Mouse (Mus musculus) liver, adult 10 weeks (tissue): ENCODE data around the gene Pnma3. TPM values are rescaled to one million over a fixed set of nuclear protein-coding genes. Genes with fewer than 3 reads are reported as not detected.

Source experiments
- polyA plus RNA-seq: library from polyadenylated mRNA; stranded (reverse); fragments of 350-450 nt; fragmentation: Illumina TruSeq; extraction: RNeasy Lipid Tissue Mini Kit (QIAGEN cat#74804); gene quantifications from one replicate; pipeline ENCODE4 v1.2.3, GENCODE M21; 2014; ENCODE audit warnings: low read depth, low replicate concordance

Gene Pnma3
- not detected for polyA plus RNA-seq

DNA sequence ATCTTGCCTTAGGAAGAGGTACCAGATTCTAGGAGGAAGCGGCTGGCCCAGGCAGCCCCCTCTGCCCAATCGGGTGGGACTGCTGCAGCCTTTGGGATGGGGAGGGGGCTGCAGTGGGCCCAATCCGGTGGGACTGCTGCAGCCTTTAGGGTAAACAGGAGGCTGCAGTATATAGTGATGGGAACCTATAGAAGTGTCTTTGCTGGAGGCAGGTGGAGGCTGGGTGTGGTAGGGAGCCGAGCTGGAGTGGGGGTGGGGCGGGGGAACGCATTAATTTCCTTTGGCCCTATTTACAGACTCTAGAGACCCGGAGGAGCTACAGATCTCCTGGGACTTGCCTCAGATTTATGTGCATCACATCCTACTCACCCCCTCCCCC lies at the start of gene Pnma3:
Gene Pnma3 (plus strand): TSS at position 373 of the 379 bp plus-strand sequence.

DNA sequence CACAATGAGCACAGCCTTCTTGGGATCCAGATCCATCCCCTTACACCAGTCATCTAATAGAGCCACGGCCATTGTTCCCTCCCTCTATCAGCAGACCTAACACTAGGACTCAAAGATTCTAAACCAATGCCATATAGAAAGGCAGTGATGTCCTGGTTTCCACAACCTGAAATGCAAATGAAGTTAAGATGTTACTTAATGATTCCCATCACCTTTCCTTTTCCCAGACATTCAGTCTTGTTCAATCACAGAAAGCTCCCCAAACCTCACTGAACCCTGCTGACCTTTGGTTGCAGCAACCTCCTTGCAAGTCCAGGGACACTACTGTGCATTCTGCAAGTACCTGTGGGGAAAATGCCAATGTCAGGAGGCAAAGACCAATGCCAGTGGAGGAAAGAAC lies 27.6 kb upstream of the Pnma3 start, which contains the start of gene Pnma5:
Gene Pnma5 (minus strand): TSS at position 101 of the 400 bp plus-strand sequence.

DNA sequence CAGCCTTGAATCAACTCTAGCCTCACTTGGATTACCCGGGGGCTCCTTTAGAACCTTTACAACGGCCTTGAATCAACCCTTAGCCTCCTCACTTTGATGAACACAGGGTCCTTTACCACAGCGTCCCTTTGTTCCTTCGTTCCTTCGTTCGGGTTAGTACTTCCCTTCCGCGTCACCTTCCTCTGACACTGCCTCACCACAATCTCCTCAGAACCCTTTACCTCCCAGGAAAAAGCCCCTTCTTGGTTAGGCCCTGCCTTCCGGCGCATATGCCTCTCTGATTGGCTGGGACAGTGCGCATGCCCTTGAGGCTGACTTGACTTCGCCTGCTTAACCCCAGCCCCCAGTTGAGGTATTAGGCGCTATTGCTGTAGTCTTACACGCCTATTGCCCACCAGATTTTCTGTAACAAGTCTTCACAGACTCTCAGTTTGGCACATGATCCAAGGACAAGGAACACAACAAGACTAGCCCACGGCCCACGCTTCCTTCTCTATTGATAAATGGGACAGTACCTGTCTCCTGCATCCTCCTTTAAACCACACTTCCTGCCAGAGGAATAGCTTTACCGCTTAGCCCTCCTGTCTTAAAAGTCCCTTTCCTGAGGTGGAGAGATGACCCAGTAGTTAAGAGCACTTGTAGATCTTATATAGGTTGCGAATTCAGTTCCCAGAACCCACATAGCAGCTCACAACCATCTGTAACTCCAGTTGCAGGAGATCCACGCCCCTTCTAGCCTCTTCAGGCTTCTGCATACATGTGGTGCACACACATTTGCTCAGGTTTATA lies 17.9 kb downstream of the Pnma3 start, which contains the start of gene Xlr4a:
Gene Xlr4a (minus strand): TSS at position 212 of the 789 bp plus-strand sequence.

DNA sequence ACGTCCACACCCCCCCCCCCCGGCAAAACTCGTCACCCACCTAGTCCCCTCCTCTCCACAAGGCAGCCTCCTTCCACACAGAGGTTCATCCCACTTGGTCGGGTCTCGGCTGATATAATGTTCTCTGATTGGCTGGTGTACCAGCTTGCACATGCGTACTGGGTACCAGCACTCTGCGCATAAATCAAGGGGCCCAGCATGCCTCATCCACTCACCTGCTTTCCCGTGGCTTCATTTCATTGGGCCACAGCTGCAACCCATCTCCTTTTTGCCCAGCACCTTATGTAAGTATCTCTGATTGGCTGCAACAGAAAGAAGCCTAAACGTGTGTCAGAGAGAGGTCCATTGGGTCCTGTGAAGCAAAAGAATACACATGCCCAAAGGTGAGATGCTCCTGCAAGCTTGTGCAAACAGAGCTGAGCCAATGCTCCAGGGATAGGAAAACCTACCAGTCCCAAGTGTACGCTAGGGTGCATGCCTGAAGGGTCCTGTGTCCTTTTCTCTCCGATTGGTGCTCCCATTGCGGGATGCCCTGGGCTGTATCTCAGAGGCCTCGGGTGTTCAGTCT lies 32.4 kb downstream of the Pnma3 start, which contains the start of gene Xlr3a:
Gene Xlr3a (minus strand): TSS at position 155 of the 568 bp plus-strand sequence.

DNA sequence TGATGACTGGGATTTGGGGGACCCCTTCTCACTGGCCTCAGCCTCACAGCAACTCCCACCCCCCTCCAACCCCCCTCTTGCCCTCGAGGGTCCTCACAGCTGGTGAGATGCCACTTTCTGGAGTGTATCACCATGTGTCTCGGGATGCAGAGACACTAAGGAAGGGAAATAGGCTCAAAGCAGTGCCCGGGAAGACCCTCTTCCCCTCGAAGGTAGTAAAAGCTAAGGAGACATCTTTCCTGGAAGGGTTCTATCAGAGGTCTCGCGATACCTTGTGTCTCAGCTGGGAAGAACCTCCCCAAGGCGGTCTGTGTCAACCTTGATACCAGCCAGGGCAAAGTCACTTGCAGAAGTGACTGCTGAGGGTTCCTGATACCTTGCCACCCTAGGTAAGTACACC lies 52.2 kb downstream of the Pnma3 start, which contains the start of gene Gm14685:
Gene Gm14685 (plus strand): TSS at position 301 of the 400 bp plus-strand sequence.

Other genes with a start within 250 kb of the Pnma3 start
- gene Gabrq, start 239.6 kb upstream of the Pnma3 start, polyA plus RNA-seq = 0.13 TPM
- 61.6 TPM for gene Cetn2, start 146.4 kb upstream of the Pnma3 start, polyA plus RNA-seq
- gene Nsdhl, start 146.2 kb upstream of the Pnma3 start, polyA plus RNA-seq = 162 TPM
- 0.66 TPM for gene Zfp185, start 77.4 kb upstream of the Pnma3 start, polyA plus RNA-seq
- not detected for gene Pnma5, start 27.7 kb upstream of the Pnma3 start, polyA plus RNA-seq
- gene Xlr4a, start 17.7 kb downstream of the Pnma3 start, polyA plus RNA-seq = 0.58 TPM
- 19.4 TPM for gene Xlr3a, start 32.3 kb downstream of the Pnma3 start, polyA plus RNA-seq
- not detected for gene Gm14685, start 52.3 kb downstream of the Pnma3 start, polyA plus RNA-seq
- not detected for gene Xlr5b, start 84.0 kb downstream of the Pnma3 start, polyA plus RNA-seq
- not detected for gene DXBay18, start 84.7 kb downstream of the Pnma3 start, polyA plus RNA-seq
- not detected for gene Spin2d, start 112.2 kb downstream of the Pnma3 start, polyA plus RNA-seq
- gene Xlr3b, start 127.4 kb downstream of the Pnma3 start, polyA plus RNA-seq = 1.2 TPM
- gene Xlr4b, start 149.5 kb downstream of the Pnma3 start, polyA plus RNA-seq = 1.3 TPM
- gene F8a, start 163.5 kb downstream of the Pnma3 start, polyA plus RNA-seq = 4.0 TPM
- gene Xlr4c, start 178.3 kb downstream of the Pnma3 start, polyA plus RNA-seq = not detected
- gene Xlr3c, start 200.6 kb downstream of the Pnma3 start, polyA plus RNA-seq = not detected
- not detected for gene Xlr5a, start 228.2 kb downstream of the Pnma3 start, polyA plus RNA-seq
- not detected for gene Xlr5c, start 228.2 kb downstream of the Pnma3 start, polyA plus RNA-seq